Mouse (Mus musculus): ENCODE results near the gene Pgm2.

DNA sequence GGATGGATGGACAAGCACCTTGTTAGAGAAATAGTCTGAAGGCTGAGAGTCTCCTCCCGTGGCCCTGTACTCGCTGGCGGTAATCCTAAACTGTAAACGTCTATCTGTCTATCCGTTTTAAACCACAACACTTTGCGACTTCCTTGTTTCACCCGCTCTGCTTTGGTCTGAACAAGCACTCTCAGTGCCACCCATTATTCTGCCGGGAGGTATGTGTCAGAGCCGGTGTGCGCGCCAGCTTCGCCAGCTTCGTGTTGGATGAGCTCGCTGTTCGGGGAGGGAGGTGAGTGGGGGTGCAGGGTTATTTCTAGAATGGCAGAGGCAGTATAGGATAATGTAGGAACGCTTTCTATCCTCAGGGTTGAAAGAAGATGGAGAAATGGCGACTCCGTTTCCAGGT lies 48.0 kb upstream of the Pgm2 start:
- TF ChIP-seq TBP (conservative IDR thresholded peaks at IDR 0.05; ENCODE audit: low read depth, low read length): no peak
- TF ChIP-seq E2F4 (IDR thresholded peaks at IDR 0.05; ENCODE audit: insufficient replicate concordance, low read depth, low read length): no peak
- no peak for TF ChIP-seq ZC3H11A (IDR thresholded peaks at IDR 0.05; ENCODE audit: low read depth, low read length)
- no peak for TF ChIP-seq PAX5 (IDR thresholded peaks at IDR 0.05; ENCODE audit: low read length)
- TF ChIP-seq MAX (IDR thresholded peaks at IDR 0.05; ENCODE audit: low read length): no peak
- TF ChIP-seq GABPA (IDR thresholded peaks at IDR 0.05; ENCODE audit: insufficient replicate concordance, low read depth, low read length): no peak
- no peak for TF ChIP-seq POLR2A (IDR thresholded peaks at IDR 0.05; ENCODE audit: low read depth, low read length)
- no peak for TF ChIP-seq UBTF (IDR thresholded peaks at IDR 0.05; ENCODE audit: low read depth, low read length)
- TF ChIP-seq NELFE (IDR thresholded peaks at IDR 0.05; ENCODE audit: low read depth, low read length): no peak
- no peak for TF ChIP-seq JUN (IDR thresholded peaks at IDR 0.05; ENCODE audit: insufficient read depth, low read depth, low read length)
- TF ChIP-seq EP300 (IDR thresholded peaks at IDR 0.05; ENCODE audit: low read length): no peak
- no peak for TF ChIP-seq CTCF (conservative IDR thresholded peaks at IDR 0.05 in 1 of 2, IDR thresholded peaks at IDR 0.05 in 1 of 2; ENCODE audit: low read depth in 2 of 2, low read length in 2 of 2)

All from CH12.LX (cell line).